17 mouse cellular contexts compared by ENCODE assay signal in the genomic region with DNA sequence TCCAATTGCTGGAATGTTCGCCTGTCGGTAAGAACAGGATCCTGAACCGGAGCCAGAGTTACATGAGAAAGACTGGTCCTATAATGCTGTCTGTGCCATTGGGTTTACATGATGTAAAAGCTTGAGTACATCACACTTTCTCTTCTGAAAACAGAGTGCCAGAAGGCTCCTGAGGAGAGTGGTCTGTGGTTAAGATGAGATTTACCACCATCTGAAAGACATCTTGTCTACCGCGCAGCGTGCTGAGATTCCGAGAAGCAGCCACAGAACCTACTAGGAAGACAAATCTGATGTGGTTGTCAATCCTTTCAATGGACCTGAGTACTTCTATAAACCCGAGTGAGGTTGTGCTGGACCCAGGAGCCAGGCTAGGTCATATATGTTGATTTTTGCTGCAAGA. TPM values are rescaled to one million over a fixed set of nuclear protein-coding genes. Genes with fewer than 3 reads are reported as not detected.
A peak's percentile ranks its signal among the peaks of the same experiment; 100 is the strongest.
DNase-seq lines count a peak whose midpoint lies in the region; ATAC-seq and TF ChIP-seq lines count a peak whose summit lies in the region.
"Had no signal": no experiment of that assay in that cellular context is flagged by ENCODE, and none has a peak within 500 bp of the region (broad histone marks: within the 10 kb centered on the region; RNA-seq: fewer than 3 reads in every experiment).

No protein-coding gene starts in this region.

- 0 out of 2 replicates have a peak, but pooled peaks cover 3% of the 10 kb centered on the region for H3K27me3 ChIP-seq in liver, embryonic 12.5 days (replicated peaks)
- H3K27me3 ChIP-seq in liver, embryonic 11.5 days (replicated peaks; ENCODE audit: control insufficient read depth, insufficient read depth, low read length): no peaks in the 10 kb centered on the region
- no peaks in the 10 kb centered on the region for H3K27me3 ChIP-seq in heart, embryonic 16.5 days (ENCODE audit: control insufficient read depth, insufficient read depth, low read length)
- no peaks in the 10 kb centered on the region for H3K27me3 ChIP-seq in forebrain, embryonic 14.5 days (replicated peaks; ENCODE audit: control insufficient read depth, insufficient read depth, low read length)
- H3K27me3 ChIP-seq: forebrain, embryonic 13.5 days; limb, embryonic 12.5 days had no signal

- 40% methylated on average over 8 of the region's 8 CpGs for WGBS in liver, embryonic 12.5 days (ENCODE audit: insufficient replicate concordance)
- WGBS in liver, embryonic 11.5 days: 62% methylated on average over 8 of the region's 8 CpGs
- WGBS in heart, embryonic 16.5 days: 72% methylated on average over 8 of the region's 8 CpGs
- 93% methylated on average over 8 of the region's 8 CpGs for WGBS in forebrain, embryonic 14.5 days

- no peak overlapping the region for H3K4me2 ChIP-seq in liver, embryonic 12.5 days
- H3K4me2 ChIP-seq in liver, embryonic 11.5 days: no peak overlapping the region
- no peak overlapping the region for H3K4me2 ChIP-seq in heart, embryonic 16.5 days (ENCODE audit: low read depth, low read length)
- no peak overlapping the region for H3K4me2 ChIP-seq in forebrain, embryonic 14.5 days (ENCODE audit: low read length)
- H3K4me2 ChIP-seq: forebrain, embryonic 13.5 days; limb, embryonic 12.5 days had no signal

- H3K9me3 ChIP-seq in liver, embryonic 12.5 days (replicated peaks): no peaks in the 10 kb centered on the region
- no peaks in the 10 kb centered on the region for H3K9me3 ChIP-seq in liver, embryonic 11.5 days (ENCODE audit: control insufficient read depth, low read length)
- no peaks in the 10 kb centered on the region for H3K9me3 ChIP-seq in heart, embryonic 16.5 days (replicated peaks; ENCODE audit: control insufficient read depth, low read length)
- no peaks in the 10 kb centered on the region for H3K9me3 ChIP-seq in forebrain, embryonic 14.5 days (replicated peaks; ENCODE audit: control insufficient read depth, low read length)
- H3K9me3 ChIP-seq: forebrain, embryonic 13.5 days; limb, embryonic 12.5 days had no signal

- no peak for DNase-seq in gastrocnemius, adult 2 months
- DNase-seq in gastrocnemius, postnatal 36 days: no peak
- no peak for DNase-seq in liver, embryonic 11.5 days (ENCODE audit: low spot score)
- DNase-seq in CD8-positive naive resting alpha-beta T cell, adult 2 months (ENCODE audit: low read depth in 2 of 2, low spot score in 2 of 2): peak; percentile 43 to 44
- DNase-seq in forebrain, embryonic 14.5 days (ENCODE audit: low spot score): no peak
- DNase-seq in cerebellum, postnatal 36 days: no peak
- DNase-seq: cerebellum, postnatal 10 days; kidney, adult 8-10 months; layer of hippocampus, adult 9-11 months had no signal

- H3K36me3 ChIP-seq in liver, embryonic 12.5 days: no peaks in the 10 kb centered on the region
- no peaks in the 10 kb centered on the region for H3K36me3 ChIP-seq in liver, embryonic 11.5 days (ENCODE audit: control insufficient read depth, insufficient read depth, low read length)
- H3K36me3 ChIP-seq in heart, embryonic 16.5 days (ENCODE audit: control insufficient read depth, insufficient read depth): no peaks in the 10 kb centered on the region
- no peaks in the 10 kb centered on the region for H3K36me3 ChIP-seq in forebrain, embryonic 14.5 days (ENCODE audit: control insufficient read depth, insufficient read depth, low read length)
- H3K36me3 ChIP-seq: limb, embryonic 12.5 days had no signal

- intact Hi-C loops in gastrocnemius, adult 2 months (cut with DNase I): no loop called here
- intact Hi-C loops in gastrocnemius, postnatal 36 days (cut with DNase I): no loop called here

- H3K9ac ChIP-seq in liver, embryonic 12.5 days: no peak overlapping the region
- H3K9ac ChIP-seq in liver, embryonic 11.5 days (ENCODE audit: low read depth, low read length): no peak overlapping the region
- H3K9ac ChIP-seq in heart, embryonic 16.5 days (ENCODE audit: low read length): no peak overlapping the region
- no peak overlapping the region for H3K9ac ChIP-seq in forebrain, embryonic 14.5 days (ENCODE audit: low read length)
- H3K9ac ChIP-seq: forebrain, embryonic 13.5 days; limb, embryonic 12.5 days had no signal

- ATAC-seq in liver, embryonic 12.5 days: no peak
- ATAC-seq in liver, embryonic 11.5 days (replicated peaks; ENCODE audit: low FRiP score): no peak
- ATAC-seq in heart, embryonic 16.5 days (replicated peaks; ENCODE audit: extremely low read depth, insufficient read depth, low FRiP score): peak; percentile 5; the same call in 1 of the 2 replicates
- no peak for ATAC-seq in forebrain, embryonic 14.5 days
- ATAC-seq: forebrain, embryonic 13.5 days; hindbrain, postnatal 0 days had no signal

- peak overlapping the region; percentile 35 for H3K27ac ChIP-seq in gastrocnemius, adult 2 months
- H3K27ac ChIP-seq in liver, embryonic 12.5 days: 0 out of 2 replicates have a peak overlapping the region, but pooled peaks have one; percentile 37
- no peak overlapping the region for H3K27ac ChIP-seq in liver, embryonic 11.5 days (ENCODE audit: low read depth, low read length)
- peak overlapping the region; percentile 1; the same call in 1 of the 2 replicates for H3K27ac ChIP-seq in heart, embryonic 16.5 days (ENCODE audit: low read length)
- no peak overlapping the region for H3K27ac ChIP-seq in forebrain, embryonic 14.5 days (ENCODE audit: low read depth, low read length)
- H3K27ac ChIP-seq: forebrain, embryonic 13.5 days; hindbrain, postnatal 0 days; limb, embryonic 12.5 days had no signal

- H3K4me1 ChIP-seq in liver, embryonic 12.5 days: peaks cover 13% of the 10 kb centered on the region
- H3K4me1 ChIP-seq in liver, embryonic 11.5 days (replicated peaks; ENCODE audit: control insufficient read depth, insufficient read depth, low read length): no peaks in the 10 kb centered on the region; the same call in 1 of the 2 replicates
- peaks cover 5% of the 10 kb centered on the region for H3K4me1 ChIP-seq in heart, embryonic 16.5 days (ENCODE audit: control insufficient read depth, insufficient read depth, low read length)
- H3K4me1 ChIP-seq in forebrain, embryonic 14.5 days (ENCODE audit: control insufficient read depth, insufficient read depth, low read length): no peaks in the 10 kb centered on the region
- H3K4me1 ChIP-seq: forebrain, embryonic 13.5 days had no signal

- no peak overlapping the region for H3K4me3 ChIP-seq in gastrocnemius, adult 2 months
- no peak overlapping the region for H3K4me3 ChIP-seq in liver, embryonic 12.5 days
- H3K4me3 ChIP-seq in liver, embryonic 11.5 days (ENCODE audit: low read depth, low read length): no peak overlapping the region
- H3K4me3 ChIP-seq in heart, embryonic 16.5 days (ENCODE audit: low read length): no peak overlapping the region
- no peak overlapping the region for H3K4me3 ChIP-seq in forebrain, embryonic 14.5 days (ENCODE audit: low read depth, low read length)
- H3K4me3 ChIP-seq: forebrain, embryonic 13.5 days; limb, embryonic 12.5 days had no signal

- TF ChIP-seq CTCF in gastrocnemius, adult 2 months (IDR thresholded peaks at IDR 0.05): no peak

RNA-seq across cellular contexts. Expression of gene Cd200r3, which starts 21.9 kb away (rescaled TPM):
- not detected for total RNA-seq in gastrocnemius, adult 2 months (2021)
- total RNA-seq in gastrocnemius, postnatal 36 days (2021): not detected
- polyA plus RNA-seq in liver, embryonic 12.5 days (2016; fragmentation: Nextera tagmentation; extraction: Ambion mirVana): 0.36 and 0.87 TPM in 2 replicates
- polyA plus RNA-seq in liver, embryonic 11.5 days (2014; fragmentation: Nextera tagmentation; extraction: Ambion mirVana): 0.58 and 0.64 TPM in 2 replicates
- 0.34 TPM in 2 replicates for polyA plus RNA-seq in heart, embryonic 16.5 days (2015; fragmentation: Nextera tagmentation; extraction: Ambion mirVana)
- not detected in 2 replicates for polyA plus RNA-seq in forebrain, embryonic 14.5 days (2014; fragmentation: Nextera tagmentation; extraction: Ambion mirVana)
- total RNA-seq: adrenal gland, adult 18-20 months; hematopoietic stem cell, adult 5-6 weeks; hindbrain, postnatal 0 days had no signal
- polyA plus RNA-seq: forebrain, embryonic 13.5 days; hindbrain, postnatal 0 days; limb, embryonic 12.5 days; neural tube, embryonic 14.5 days had no signal

Comparison
In these comparisons a context has a peak if more than half of its experiments do, and no peak if none do; other contexts are left out.
1. H3K27ac ChIP-seq: peak in gastrocnemius, adult 2 months (single experiment), liver, embryonic 12.5 days (single experiment) and heart, embryonic 16.5 days (single experiment); none in liver, embryonic 11.5 days (single experiment) and forebrain, embryonic 14.5 days (single experiment).
2. DNase-seq: peak in CD8-positive naive resting alpha-beta T cell, adult 2 months (2 of 2); none in gastrocnemius, adult 2 months (single experiment), gastrocnemius, postnatal 36 days (0 of 2), liver, embryonic 11.5 days (single experiment), forebrain, embryonic 14.5 days (single experiment) and cerebellum, postnatal 36 days (0 of 2).